Mouse (Mus musculus): ENCODE data around the gene Ccr7. TPM values are rescaled to one million over a fixed set of nuclear protein-coding genes. Genes with fewer than 3 reads are reported as not detected.

Gene Ccr7
- polyA plus RNA-seq, 1 experiment from 2014 or later = 0.30 TPM

DNA sequence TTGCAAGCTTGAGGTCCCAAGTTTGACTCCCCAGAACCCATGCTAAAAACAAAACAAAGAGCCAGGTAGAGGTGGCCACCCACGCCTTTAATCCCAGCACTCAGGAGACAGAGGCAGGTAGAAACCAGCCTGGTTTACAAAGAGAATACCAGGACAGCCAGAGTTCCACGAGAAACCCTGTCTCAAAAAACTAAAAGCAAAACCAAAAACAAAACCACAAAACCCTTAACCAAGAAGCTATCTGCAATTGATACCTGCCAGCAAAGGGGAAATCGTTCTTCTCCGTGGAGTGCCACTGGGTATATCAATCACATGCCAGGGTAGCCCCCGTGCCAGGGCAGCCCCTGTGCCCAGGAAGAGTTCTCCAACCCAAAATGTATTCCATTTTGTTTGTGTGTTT lies 54.7 kb downstream of the Ccr7 start:
- H3K27ac ChIP-seq = no peak overlapping the region
- 86% methylated on average over 5 of the region's 5 CpGs for WGBS

GRCm38 (mm10) chr11:99099516-99099915 lies 55.4 kb downstream of the Ccr7 start:
- WGBS = 91% methylated on average over 7 of the region's 7 CpGs
- 0 out of 2 replicates have a peak, but pooled peaks cover 5% of the 10 kb centered on the region for H3K9me3 ChIP-seq
- H3K4me1 ChIP-seq = peaks cover 17% of the 10 kb centered on the region
- H3K4me3 ChIP-seq = no peak overlapping the region
- DNase-seq (ENCODE audit: extremely low spot score, low spot score) = no peak
- H3K27ac ChIP-seq = no peak overlapping the region
- H3K36me3 ChIP-seq (replicated peaks) = no peaks in the 10 kb centered on the region
- H3K27me3 ChIP-seq (ENCODE audit: poor library complexity, severe bottlenecking) = no peaks in the 10 kb centered on the region

More for the DNA sequence above, 54.7 kb downstream of the Ccr7 start:
- no peaks in the 10 kb centered on the region for H3K9me3 ChIP-seq
- no peaks in the 10 kb centered on the region for H3K27me3 ChIP-seq (ENCODE audit: poor library complexity, severe bottlenecking)
- peaks cover 17% of the 10 kb centered on the region for H3K4me1 ChIP-seq
- no peaks in the 10 kb centered on the region for H3K36me3 ChIP-seq (replicated peaks)
- H3K4me3 ChIP-seq = no peak overlapping the region
- DNase-seq (ENCODE audit: extremely low spot score, low spot score) = no peak

DNA sequence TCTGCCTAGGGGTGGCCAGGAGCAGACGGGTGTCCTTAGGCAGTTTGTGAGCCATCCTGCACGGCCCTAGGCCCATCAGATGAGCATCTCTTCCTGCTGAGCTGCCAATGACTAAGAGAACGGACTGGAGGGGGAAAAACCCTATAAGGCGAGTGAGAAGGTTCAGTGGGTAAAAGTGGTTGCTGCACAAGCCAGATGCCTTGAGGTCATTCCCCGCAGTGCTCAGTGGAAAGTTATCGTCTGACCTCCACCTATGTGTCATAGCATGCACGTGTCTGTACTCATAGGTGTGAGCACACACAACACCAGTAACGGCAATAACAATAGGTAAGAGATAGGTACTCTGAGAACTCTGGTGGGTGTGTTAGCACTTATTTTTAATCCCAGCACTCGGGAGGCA lies 56.0 kb downstream of the Ccr7 start:
- Histone ChIP-seq H3K27me3 (ENCODE audit: poor library complexity, severe bottlenecking) (no peaks in the 10 kb centered on the region), H3K9me3 (0 out of 2 replicates have a peak, but pooled peaks cover 5% of the 10 kb centered on the region), H3K27ac (no peak overlapping the region), H3K36me3 (replicated peaks) (no peaks in the 10 kb centered on the region), H3K4me3 (no peak overlapping the region), H3K4me1 (peaks cover 17% of the 10 kb centered on the region)
- DNase-seq (ENCODE audit: extremely low spot score, low spot score) = no peak
- WGBS = 91% methylated on average over 9 of the region's 9 CpGs

- WGBS = 87% methylated on average over 8 of the region's 8 CpGs
- H3K27ac ChIP-seq = no peak overlapping the region
Measured at GRCm38 (mm10) chr11:99096996-99097774, 57.7 kb downstream of the Ccr7 start.

GRCm38 (mm10) chr11:99096417-99096816 lies 58.5 kb downstream of the Ccr7 start:
- Histone ChIP-seq H3K27ac (no peak overlapping the region), H3K36me3 (replicated peaks) (no peaks in the 10 kb centered on the region), H3K4me1 (peaks cover 12% of the 10 kb centered on the region), H3K27me3 (ENCODE audit: poor library complexity, severe bottlenecking) (no peaks in the 10 kb centered on the region), H3K4me3 (no peak overlapping the region), H3K9me3 (0 out of 2 replicates have a peak, but pooled peaks cover 5% of the 10 kb centered on the region)
- 84% methylated on average over 4 of the region's 4 CpGs for WGBS
- DNase-seq (ENCODE audit: extremely low spot score, low spot score) = no peak

More at GRCm38 (mm10) chr11:99096996-99097774, 57.7 kb downstream of the Ccr7 start:
- Histone ChIP-seq H3K4me1 (peaks cover 11% of the 10 kb centered on the region), H3K36me3 (replicated peaks) (no peaks in the 10 kb centered on the region), H3K27me3 (ENCODE audit: poor library complexity, severe bottlenecking) (no peaks in the 10 kb centered on the region), H3K9me3 (0 out of 2 replicates have a peak, but pooled peaks cover 5% of the 10 kb centered on the region), H3K4me3 (no peak overlapping the region)
- no peak for DNase-seq (ENCODE audit: extremely low spot score, low spot score)

DNA sequence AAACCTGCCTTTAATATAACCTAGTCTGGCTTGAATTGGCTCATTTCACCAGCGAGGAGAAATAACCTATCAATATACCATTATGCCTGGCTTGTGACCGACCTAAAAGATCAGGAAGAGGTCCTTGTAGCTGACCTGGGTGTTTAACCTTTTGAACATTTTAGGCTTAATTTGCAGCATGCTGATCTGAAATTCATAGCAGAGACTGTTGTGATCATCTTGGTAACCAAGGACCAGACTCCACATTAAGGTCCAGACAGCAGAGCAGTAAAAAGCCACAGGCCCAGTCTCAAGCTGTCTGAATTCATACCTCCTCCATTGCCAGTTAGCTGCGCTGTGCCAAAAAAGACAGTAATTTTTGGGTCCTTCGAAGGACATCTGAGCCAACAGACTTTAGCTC lies 59.1 kb downstream of the Ccr7 start:
- Histone ChIP-seq H3K4me3 (no peak overlapping the region), H3K4me1 (peaks cover 12% of the 10 kb centered on the region), H3K9me3 (0 out of 2 replicates have a peak, but pooled peaks cover 5% of the 10 kb centered on the region), H3K27ac (no peak overlapping the region), H3K36me3 (replicated peaks) (no peaks in the 10 kb centered on the region), H3K27me3 (ENCODE audit: poor library complexity, severe bottlenecking) (no peaks in the 10 kb centered on the region)
- no peak for DNase-seq (ENCODE audit: extremely low spot score, low spot score)
- WGBS = 71% methylated on average over 4 of the region's 4 CpGs

DNA sequence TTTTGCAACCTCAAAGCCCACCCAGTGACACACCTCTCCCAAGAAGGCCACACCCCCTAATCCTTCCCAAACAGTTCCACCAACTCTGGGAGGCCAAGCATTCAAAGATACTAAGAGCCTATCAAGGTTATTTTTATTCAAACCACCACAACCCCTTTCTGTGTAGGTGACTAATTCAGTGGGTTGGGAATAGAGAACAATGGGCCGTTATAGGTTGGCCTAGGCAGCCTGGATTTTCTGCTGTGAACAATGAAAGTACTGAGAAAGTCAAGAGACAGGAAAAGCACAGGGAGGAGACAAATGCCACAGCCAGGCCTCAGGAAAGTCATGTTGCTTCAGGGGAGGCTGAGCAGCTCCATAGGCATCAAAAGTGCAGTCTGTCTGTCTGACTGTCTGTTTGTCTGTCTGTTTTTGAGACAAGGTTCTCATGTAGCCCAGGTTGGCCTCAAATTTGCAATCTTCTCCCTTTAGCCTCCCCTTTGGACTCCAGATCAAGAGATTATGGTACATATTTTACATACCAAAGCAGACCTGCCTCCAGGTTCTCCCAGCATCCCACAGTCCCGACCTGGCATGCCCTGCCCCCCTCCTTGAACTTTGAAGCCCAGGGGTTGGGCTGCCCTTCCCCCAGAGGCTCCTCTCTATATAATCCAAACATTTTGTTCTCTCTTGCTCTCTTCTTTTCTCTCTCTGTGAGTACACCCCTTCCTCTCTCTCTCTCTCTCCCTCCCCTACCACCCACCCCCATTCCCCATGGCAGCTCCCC lies 59.8 kb downstream of the Ccr7 start:
- Histone ChIP-seq H3K9me3 (0 out of 2 replicates have a peak, but pooled peaks cover 5% of the 10 kb centered on the region), H3K4me3 (no peak overlapping the region), H3K27me3 (ENCODE audit: poor library complexity, severe bottlenecking) (no peaks in the 10 kb centered on the region), H3K36me3 (replicated peaks) (no peaks in the 10 kb centered on the region), H3K4me1 (peaks cover 12% of the 10 kb centered on the region), H3K27ac (0 out of 2 replicates have a peak overlapping the region, but pooled peaks have one; percentile 6)
- no peak for DNase-seq (ENCODE audit: extremely low spot score, low spot score)
- 52% methylated on average over 2 of the region's 2 CpGs for WGBS

Other genes with a start within 250 kb of the Ccr7 start
- 68.7 and 75.8 TPM in 2 replicates for gene Cdc6, start 247.3 kb downstream of the Ccr7 start, polyA plus RNA-seq (2016; fragmentation: Nextera tagmentation; extraction: Ambion mirVana)
- gene Rara, start 227.3 kb downstream of the Ccr7 start, polyA plus RNA-seq (2016; fragmentation: Nextera tagmentation; extraction: Ambion mirVana) = 16.9 and 19.3 TPM in 2 replicates
- 0.20 and 0.24 TPM in 2 replicates for gene Gjd3, start 172.1 kb downstream of the Ccr7 start, polyA plus RNA-seq (2016; fragmentation: Nextera tagmentation; extraction: Ambion mirVana)
- gene Top2a, start 130.9 kb downstream of the Ccr7 start, polyA plus RNA-seq (2016; fragmentation: Nextera tagmentation; extraction: Ambion mirVana) = 366 and 373 TPM in 2 replicates
- gene Igfbp4, start 113.8 kb downstream of the Ccr7 start, polyA plus RNA-seq (2016; fragmentation: Nextera tagmentation; extraction: Ambion mirVana) = 364 and 368 TPM in 2 replicates
- gene Tns4, start 65.8 kb downstream of the Ccr7 start, polyA plus RNA-seq (2016; fragmentation: Nextera tagmentation; extraction: Ambion mirVana) = 0.49 and 0.81 TPM in 2 replicates
- gene Smarce1, start 75.9 kb upstream of the Ccr7 start, polyA plus RNA-seq (2016; fragmentation: Nextera tagmentation; extraction: Ambion mirVana) = 322 and 372 TPM in 2 replicates
- 0.07 and 0.12 TPM in 2 replicates for gene Krt222, start 89.0 kb upstream of the Ccr7 start, polyA plus RNA-seq (2016; fragmentation: Nextera tagmentation; extraction: Ambion mirVana)
- not detected in 2 replicates for gene Krt24, start 130.2 kb upstream of the Ccr7 start, polyA plus RNA-seq (2016; fragmentation: Nextera tagmentation; extraction: Ambion mirVana)
- gene Krt25, start 167.9 kb upstream of the Ccr7 start, polyA plus RNA-seq (2016; fragmentation: Nextera tagmentation; extraction: Ambion mirVana) = not detected in 2 replicates
- not detected in 2 replicates for gene Krt26, start 182.9 kb upstream of the Ccr7 start, polyA plus RNA-seq (2016; fragmentation: Nextera tagmentation; extraction: Ambion mirVana)
- gene Krt27, start 196.0 kb upstream of the Ccr7 start, polyA plus RNA-seq (2016; fragmentation: Nextera tagmentation; extraction: Ambion mirVana) = not detected in 2 replicates
- 0.22 and 0.36 TPM in 2 replicates for gene Krt28, start 219.8 kb upstream of the Ccr7 start, polyA plus RNA-seq (2016; fragmentation: Nextera tagmentation; extraction: Ambion mirVana)
- 20.6 and 22.0 TPM in 2 replicates for gene Krt10, start 234.3 kb upstream of the Ccr7 start, polyA plus RNA-seq (2016; fragmentation: Nextera tagmentation; extraction: Ambion mirVana)